Mouse (Mus musculus) thymus, postnatal 4 days (tissue): ENCODE results near the gene Prn.
A peak's percentile ranks its signal among the peaks of the same experiment; 100 is the strongest.

Source experiments
- DNase-seq: peaks from one replicate; pipeline ENCODE4 v3.0.0; 2021

Prn gene

GRCm38 (mm10) chr2:131907311-131907710 lies 2.4 kb upstream of the Prn start:
- DNase-seq, result no peak

DNA sequence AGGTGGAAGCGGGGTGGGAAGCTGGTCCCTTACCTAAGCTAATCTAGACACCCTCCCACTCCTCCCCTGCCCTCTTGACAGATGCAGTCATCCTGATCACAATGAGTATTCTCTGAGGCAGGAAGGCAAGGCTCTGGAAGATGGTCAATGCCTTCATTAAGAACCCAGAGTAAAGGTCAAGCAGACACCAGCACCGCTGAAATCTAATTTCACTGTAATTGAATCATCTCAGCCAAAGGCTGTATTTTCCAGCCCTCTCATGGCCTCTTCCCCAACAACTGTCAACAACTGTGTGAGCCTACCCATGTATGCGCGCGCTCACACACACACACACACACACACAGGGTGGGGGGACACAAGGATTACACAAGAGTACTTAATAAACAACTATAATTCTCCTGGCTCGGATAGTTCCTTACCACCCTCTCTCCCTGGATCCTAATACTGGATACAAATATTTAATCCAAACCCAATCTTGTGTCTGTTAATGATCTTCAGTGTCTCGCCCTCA lies 1.4 kb upstream of the Prn start:
- no peak for DNase-seq

DNA sequence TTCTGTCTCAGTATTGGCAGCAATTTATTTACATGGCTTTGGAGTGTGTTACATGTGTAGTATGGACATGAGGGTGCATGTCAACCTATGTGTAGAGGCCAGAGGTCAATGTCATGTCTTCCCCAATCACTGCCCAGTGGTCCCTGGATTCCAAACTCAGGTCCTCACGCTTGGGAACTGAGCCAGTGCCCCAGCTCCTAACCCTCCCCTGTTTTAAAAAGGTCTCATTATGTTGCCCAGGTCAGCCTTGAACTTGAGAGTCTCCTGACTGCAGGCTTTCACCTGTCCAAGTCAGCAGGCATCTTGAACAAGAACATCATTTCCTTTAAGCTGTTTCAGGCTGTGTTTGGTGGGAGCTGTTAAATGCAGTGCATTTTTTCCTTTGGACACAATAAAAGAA lies 851 bp upstream of the Prn start:
- no peak for DNase-seq

DNA sequence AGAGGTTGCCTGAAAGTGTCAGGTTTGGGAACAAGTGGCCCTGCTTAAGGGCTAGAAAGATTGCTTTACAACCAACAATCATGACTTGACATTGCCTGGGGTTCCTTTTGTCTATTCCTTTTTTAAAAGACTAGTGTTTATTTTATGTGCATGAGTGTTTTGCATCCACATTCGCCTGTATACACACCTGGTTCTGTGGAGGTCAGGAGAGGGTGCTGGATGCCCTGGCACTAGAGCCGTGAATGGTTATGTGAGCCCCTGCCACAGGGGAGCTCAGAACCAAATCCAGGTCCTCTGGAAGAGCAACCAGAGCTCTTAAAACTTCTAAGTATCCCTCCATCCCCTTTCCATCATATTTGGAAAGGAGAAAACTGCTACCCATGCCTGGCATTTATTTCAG lies 1.1 kb downstream of the Prn start:
- DNase-seq, result no peak

- no peak for DNase-seq
Measured at GRCm38 (mm10) chr2:131911341-131911740, 1.6 kb downstream of the Prn start.

DNA sequence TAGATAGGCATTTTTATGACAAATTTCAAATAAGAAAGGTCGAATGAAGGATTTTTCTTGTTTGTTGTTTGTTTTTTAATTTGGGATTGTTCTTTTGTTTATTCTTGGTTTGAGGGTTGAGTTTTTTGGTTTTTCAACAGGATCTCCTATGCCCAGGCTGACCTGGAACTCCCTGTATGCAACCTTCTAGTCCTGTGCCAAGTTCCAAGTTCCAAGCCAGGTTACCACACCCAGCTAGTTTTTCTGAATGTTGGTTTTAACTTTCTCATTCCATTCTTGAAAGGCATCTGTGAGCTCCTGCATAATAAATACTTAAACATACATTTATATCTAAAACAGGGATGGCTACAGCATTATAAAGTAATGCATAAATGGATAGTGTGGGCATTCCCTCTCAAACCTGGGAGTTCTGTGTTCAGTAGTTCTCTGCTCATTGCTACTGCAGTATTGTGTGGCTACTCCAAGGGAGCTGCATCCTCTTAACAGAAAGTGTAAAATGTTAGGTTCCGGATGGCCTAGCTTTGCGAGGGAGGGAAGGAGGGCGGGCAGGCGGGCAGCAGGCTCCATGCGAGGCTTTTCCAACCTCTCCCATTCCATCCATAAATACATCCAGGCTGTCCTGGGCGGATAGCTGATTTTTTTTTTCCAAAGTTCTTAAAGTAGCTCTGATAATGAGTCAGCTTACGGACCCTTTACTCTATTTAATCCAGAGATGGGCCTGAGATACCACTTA lies 2.9 kb downstream of the Prn start:
- no peak for DNase-seq

DNA sequence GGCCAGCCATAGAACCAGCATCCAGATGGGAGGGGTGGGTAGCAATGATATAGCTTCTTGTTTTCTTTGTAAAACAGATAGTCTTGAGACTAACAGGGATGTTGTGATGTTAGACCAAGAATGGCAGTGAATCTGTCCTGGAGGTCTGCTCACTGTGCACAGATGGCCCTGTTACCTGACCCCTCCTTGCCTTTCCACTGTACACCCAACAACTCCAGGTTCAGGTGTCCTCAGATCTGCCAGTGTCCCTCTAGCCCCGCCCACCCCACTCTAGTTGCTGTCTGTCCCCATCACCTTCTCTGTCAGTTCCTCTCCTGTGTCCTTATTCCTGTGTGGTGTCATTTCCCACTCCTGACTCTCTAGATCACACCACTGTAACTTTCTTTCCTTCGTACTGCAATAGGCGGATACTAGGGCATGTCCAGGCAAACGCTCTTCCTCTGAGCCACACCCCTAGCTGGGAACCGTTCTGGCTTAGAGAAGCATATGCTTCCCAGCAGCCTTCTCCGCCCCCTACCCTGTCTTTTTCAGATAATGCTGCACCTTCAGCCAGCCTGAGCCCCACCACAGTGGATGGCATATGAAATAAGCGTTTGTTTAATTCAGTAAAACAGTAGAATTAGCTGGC lies 22.6 kb downstream of the Prn start:
- DNase-seq, result no peak

- no peak for DNase-seq
Measured at GRCm38 (mm10) chr2:131933013-131933412, 23.3 kb downstream of the Prn start.

DNA sequence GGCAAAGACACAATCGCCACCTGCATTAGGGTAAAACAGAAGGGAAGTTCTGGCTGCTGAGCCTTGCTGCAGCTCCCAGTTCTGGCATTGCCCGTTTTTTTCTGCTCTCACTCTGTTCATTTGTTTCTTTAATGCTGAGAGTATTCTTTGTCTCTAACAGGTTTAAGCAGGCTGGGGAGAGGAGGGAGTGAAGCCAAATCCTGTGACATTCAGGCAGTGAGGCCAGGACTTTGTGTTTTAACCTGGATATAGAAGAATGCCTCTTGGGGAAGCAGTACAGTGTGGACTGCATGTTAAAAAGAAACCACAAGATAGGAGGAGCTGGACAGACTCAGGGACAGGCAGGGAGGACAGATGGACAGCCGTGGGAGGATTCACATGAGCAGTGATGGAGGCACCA lies 23.8 kb downstream of the Prn start:
- no peak for DNase-seq

DNA sequence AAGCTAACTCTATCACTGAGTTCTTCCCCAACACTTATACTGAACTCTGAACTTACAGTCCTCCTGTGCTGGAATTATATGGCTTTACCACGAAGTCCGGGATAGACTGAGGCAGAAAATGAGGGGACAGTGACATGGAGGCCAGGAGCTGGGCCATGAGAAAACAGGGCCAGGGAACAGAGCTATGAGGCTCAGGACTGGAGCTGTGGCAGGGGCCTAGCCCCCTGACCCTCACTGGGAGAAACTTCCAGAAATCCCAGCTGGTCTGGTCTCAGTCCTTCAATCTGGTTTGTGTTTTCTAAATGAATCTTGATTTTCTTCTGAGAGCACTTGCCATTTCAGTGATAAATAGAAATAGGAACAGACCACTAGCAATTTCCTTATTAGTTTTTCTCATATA lies 24.5 kb downstream of the Prn start:
- DNase-seq, result no peak

DNA sequence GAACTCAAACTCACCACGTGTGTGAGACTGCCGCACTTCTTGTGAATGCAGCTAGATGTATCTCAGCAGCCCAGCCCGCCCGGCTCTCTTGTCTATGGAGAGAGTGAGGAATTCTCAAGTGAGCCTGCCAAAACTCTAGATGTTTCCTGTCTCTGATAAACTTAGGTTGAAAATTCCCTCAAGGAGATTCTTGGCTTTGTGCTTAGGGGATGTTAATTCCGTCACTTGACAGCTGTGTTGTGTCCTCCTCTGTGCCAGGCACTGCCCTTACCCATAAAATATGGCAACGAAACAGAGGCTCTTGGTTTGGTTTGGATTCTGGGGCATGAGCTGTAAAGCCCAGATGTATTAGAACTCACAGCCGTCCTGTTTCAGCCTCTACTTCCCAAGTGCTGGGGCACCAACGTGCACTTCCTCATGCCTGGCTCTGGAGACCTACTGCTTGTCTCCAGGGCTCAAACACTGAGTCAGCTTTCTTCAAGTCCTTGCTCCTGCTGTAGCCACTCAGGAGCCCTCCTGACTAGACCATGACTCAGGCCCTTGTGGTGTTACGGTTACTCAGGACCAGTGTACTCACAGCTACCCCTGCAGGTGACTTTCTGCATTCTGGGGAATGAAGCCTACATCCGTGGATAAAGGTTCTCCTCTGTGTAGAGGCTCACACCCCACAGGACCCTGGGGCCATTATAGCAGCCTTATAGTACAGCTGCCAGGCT lies 25.8 kb downstream of the Prn start:
- peak; percentile 48 for DNase-seq

DNA sequence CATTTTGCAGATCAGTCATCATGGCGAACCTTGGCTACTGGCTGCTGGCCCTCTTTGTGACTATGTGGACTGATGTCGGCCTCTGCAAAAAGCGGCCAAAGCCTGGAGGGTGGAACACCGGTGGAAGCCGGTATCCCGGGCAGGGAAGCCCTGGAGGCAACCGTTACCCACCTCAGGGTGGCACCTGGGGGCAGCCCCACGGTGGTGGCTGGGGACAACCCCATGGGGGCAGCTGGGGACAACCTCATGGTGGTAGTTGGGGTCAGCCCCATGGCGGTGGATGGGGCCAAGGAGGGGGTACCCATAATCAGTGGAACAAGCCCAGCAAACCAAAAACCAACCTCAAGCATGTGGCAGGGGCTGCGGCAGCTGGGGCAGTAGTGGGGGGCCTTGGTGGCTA lies 26.7 kb downstream of the Prn start:
- DNase-seq, result no peak

DNA sequence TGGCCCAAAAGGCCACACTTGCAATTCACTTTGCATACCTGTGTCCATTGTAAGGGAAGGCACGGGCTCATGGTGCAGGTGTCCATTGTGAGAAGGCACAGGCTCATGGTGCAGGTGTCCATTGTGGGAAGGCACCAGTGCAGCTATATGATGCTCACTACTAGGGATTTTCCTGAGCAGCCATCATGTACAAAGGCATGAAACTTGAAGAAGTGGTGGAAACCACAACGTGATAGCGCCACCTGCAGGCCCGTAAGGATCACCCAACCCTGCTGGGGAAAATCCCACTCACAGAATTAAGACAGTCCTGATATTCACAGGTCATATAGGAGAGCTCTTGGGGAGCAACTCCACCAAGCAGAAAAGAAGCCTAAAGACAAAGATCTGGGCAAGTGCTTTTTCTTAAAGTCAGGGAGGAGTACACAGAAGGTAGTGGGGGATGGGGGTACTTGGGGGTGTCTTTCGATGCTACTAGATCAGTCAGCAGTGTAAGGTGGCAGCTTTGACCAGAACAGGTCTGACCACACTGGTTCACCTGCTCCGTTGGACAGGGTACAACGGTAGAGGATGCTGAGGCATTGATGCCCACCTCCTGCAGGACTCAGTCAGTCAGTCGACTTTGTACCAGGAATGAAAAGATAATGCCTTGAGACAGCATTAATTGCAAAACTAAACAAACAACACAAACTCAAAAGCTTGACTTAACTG lies 29.8 kb downstream of the Prn start:
- DNase-seq, result peak; percentile 68

DNA sequence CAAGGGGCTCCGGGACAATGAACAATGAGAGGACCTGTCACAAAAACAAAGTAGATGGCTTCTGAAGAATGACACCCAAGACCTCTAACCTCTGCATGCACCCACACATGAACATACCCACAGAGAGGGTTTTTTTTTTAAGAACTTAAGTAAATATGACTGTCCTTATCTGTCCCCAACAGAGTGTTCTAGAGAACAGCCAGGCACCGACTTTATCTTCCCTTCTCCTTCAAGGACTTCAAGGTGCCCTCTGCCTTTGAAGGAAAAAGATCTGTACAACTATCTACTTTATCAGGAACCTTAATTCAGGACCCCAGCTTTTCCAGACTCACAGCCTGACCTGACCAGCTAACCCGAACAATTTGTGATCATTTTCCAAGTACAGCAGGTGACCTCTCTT lies 30.7 kb downstream of the Prn start:
- no peak for DNase-seq

- no peak for DNase-seq
Measured at GRCm38 (mm10) chr2:131941501-131941900, 31.7 kb downstream of the Prn start.

GRCm38 (mm10) chr2:131944370-131944769 lies 34.6 kb downstream of the Prn start:
- DNase-seq, result no peak

DNA sequence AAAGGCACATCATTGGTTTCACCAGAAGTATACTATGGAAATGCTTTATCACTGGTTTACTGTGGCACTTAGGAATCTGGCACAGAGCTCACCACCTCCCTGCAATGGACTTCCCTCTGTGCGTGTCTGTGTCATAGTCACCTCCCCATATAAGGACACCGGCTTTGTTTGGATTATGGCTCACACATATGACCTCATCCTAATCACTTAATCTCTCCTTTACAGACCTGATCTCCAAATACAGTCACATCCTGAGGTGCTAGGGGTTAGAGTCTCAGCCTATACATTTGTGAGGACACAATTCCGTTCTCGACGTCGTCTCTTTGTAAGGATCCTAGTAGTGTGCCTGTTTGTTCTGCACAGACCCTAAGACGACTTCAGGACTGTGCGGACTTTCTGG lies 35.5 kb downstream of the Prn start:
- DNase-seq, result no peak

GRCm38 (mm10) chr2:131945765-131946164 lies 36.0 kb downstream of the Prn start:
- DNase-seq, result no peak

- DNase-seq, result no peak
Measured at GRCm38 (mm10) chr2:131946351-131946750, 36.6 kb downstream of the Prn start.

DNA sequence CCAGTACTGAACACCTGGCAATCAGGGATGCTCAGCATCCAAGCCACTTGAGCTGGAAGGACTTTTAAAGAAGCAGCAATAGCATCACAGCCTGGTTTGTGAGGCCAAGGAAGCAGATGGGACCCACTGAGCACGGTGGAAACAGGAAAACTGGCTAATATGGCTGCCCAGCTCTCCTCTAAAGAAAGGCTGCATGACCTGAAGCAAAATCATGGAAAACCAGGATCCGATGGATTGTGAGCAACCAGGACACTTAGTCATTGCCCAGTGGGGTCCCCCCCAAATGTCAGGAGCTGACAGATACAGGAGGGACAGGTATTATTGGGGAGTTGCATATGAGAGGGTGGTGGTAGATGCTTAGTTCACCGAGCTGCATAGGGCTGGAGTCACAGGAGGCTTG lies 38.4 kb downstream of the Prn start:
- DNase-seq, result no peak

- DNase-seq, result no peak
Measured at GRCm38 (mm10) chr2:131948916-131949639, 39.3 kb downstream of the Prn start.

GRCm38 (mm10) chr2:131949767-131950597 lies 40.2 kb downstream of the Prn start:
- peak; percentile 67 for DNase-seq
